12 mouse cellular contexts compared by ENCODE assay signal in the genomic region with DNA sequence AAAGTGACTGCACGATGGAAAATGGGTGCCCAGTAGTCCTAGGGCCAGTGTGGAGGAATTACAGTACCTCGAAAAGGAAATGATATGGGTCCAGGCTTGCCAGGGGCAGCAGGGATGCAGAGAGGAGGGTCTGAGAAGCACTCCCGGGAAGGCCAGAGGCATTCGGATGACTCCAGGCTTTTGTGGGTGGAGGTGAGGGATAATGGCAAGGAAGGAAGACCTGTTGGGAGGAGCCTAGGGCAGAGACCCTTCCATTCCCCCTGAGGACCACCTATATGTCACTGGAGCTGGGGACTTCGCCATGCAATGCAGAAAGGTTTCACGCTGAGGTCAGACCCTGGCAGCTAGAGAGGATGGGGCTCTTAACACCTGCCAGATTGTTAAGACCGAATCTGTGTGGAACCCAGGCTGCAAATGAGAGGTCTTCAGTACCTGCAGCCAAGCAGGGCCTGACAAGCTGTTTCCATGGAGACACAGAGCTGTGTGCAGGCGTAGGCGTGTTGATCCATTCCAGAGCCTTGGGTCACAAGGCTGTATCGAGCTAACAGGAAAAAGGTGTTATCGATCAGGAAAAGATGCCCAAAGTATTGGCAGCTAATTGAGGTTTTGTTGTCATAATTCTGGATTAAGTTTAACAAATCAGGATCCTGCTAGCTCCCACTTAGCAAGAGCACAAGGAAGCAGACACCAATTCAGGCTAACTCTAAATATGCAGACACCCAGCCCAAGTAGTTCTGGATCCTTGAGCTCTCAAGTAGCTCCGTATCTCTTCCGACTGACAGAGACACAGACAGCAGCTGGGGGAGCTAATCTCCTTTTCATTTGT. TPM values are rescaled to one million over a fixed set of nuclear protein-coding genes. Genes with fewer than 3 reads are reported as not detected.
DNase-seq lines count a peak whose midpoint lies in the region; ATAC-seq and TF ChIP-seq lines count a peak whose summit lies in the region.
"Had no signal": no experiment of that assay in that cellular context is flagged by ENCODE, and none has a peak within 500 bp of the region (broad histone marks: within the 10 kb centered on the region; RNA-seq: fewer than 3 reads in every experiment).

No protein-coding gene starts in this region.

- H3K27ac ChIP-seq in lung, embryonic 14.5 days (ENCODE audit: low read depth): no peak overlapping the region
- no peak overlapping the region for H3K27ac ChIP-seq in embryonic facial prominence, embryonic 15.5 days (replicated peaks)
- peak overlapping the region; percentile 78 for H3K27ac ChIP-seq in midbrain, postnatal 0 days (ENCODE audit: low read depth, low read length)
- H3K27ac ChIP-seq: limb, embryonic 12.5 days; stomach, postnatal 0 days had no signal

- H3K4me2 ChIP-seq in lung, embryonic 14.5 days: no peak overlapping the region
- no peak overlapping the region for H3K4me2 ChIP-seq in embryonic facial prominence, embryonic 15.5 days (replicated peaks)
- H3K4me2 ChIP-seq in midbrain, postnatal 0 days (ENCODE audit: low read depth, low read length, poor library complexity, severe bottlenecking): no peak overlapping the region
- H3K4me2 ChIP-seq: limb, embryonic 12.5 days had no signal

- no peak overlapping the region for H3K9ac ChIP-seq in lung, embryonic 14.5 days
- no peak overlapping the region for H3K9ac ChIP-seq in embryonic facial prominence, embryonic 15.5 days
- no peak overlapping the region for H3K9ac ChIP-seq in midbrain, postnatal 0 days (replicated peaks; ENCODE audit: low read length, poor library complexity, severe bottlenecking)
- H3K9ac ChIP-seq: limb, embryonic 12.5 days had no signal

- H3K4me1 ChIP-seq in lung, embryonic 14.5 days (ENCODE audit: insufficient read depth): no peaks in the 10 kb centered on the region
- H3K4me1 ChIP-seq in embryonic facial prominence, embryonic 15.5 days: peaks cover 10% of the 10 kb centered on the region; the same call in 1 of the 2 replicates
- H3K4me1 ChIP-seq in midbrain, postnatal 0 days (ENCODE audit: insufficient read depth, low read length): peaks cover 11% of the 10 kb centered on the region

- H3K36me3 ChIP-seq in lung, embryonic 14.5 days (ENCODE audit: insufficient read depth): no peaks in the 10 kb centered on the region
- H3K36me3 ChIP-seq in embryonic facial prominence, embryonic 15.5 days: no peaks in the 10 kb centered on the region
- H3K36me3 ChIP-seq in midbrain, postnatal 0 days (ENCODE audit: insufficient read depth, low read length): no peaks in the 10 kb centered on the region
- H3K36me3 ChIP-seq: limb, embryonic 12.5 days had no signal

- peak; percentile 79 for ATAC-seq in frontal cortex, adult (ENCODE audit: low TSS enrichment)
- ATAC-seq in lung, embryonic 14.5 days (ENCODE audit: insufficient read depth): no peak
- ATAC-seq in embryonic facial prominence, embryonic 15.5 days (ENCODE audit: insufficient number of reproducible peaks, low FRiP score, low TSS enrichment, low read depth): 0 out of 2 replicates have a peak, but pooled peaks have one; percentile 24
- peak; percentile 90 for ATAC-seq in midbrain, postnatal 0 days (ENCODE audit: low FRiP score)
- ATAC-seq: Patski had no signal

- TF ChIP-seq CTCF in lung, embryonic 14.5 days (IDR thresholded peaks at IDR 0.05; ENCODE audit: low read depth): no peak
- no peak for TF ChIP-seq CTCF in midbrain, postnatal 0 days (IDR thresholded peaks at IDR 0.05)

- H3K9me3 ChIP-seq in lung, embryonic 14.5 days (ENCODE audit: low read depth, low read length): no peaks in the 10 kb centered on the region
- H3K9me3 ChIP-seq in embryonic facial prominence, embryonic 15.5 days (replicated peaks): no peaks in the 10 kb centered on the region
- no peaks in the 10 kb centered on the region for H3K9me3 ChIP-seq in midbrain, postnatal 0 days (ENCODE audit: low read length)
- H3K9me3 ChIP-seq: limb, embryonic 12.5 days had no signal

- DNase-seq in frontal cortex, postnatal 25 days (ENCODE audit: low spot score in 2 of 2): no peak
- DNase-seq in lung, embryonic 14.5 days: peak; percentile 29
- no peak for DNase-seq in lung, postnatal 10 days
- peak; percentile 81 for DNase-seq in midbrain, postnatal 0 days (ENCODE audit: low spot score)
- DNase-seq in kidney, adult 18-20 months: no peak
- DNase-seq in kidney, postnatal 14 days: no peak
- DNase-seq: lung, postnatal 14 days had no signal

- no peaks in the 10 kb centered on the region for H3K27me3 ChIP-seq in lung, embryonic 14.5 days (ENCODE audit: insufficient read depth, low read length)
- no peaks in the 10 kb centered on the region for H3K27me3 ChIP-seq in embryonic facial prominence, embryonic 15.5 days
- no peaks in the 10 kb centered on the region for H3K27me3 ChIP-seq in midbrain, postnatal 0 days (ENCODE audit: insufficient read depth, low read length)
- H3K27me3 ChIP-seq: limb, embryonic 12.5 days; Patski had no signal

- H3K4me3 ChIP-seq in lung, embryonic 14.5 days (ENCODE audit: low read depth, low read length): no peak overlapping the region
- H3K4me3 ChIP-seq in embryonic facial prominence, embryonic 15.5 days (replicated peaks): no peak overlapping the region
- H3K4me3 ChIP-seq in midbrain, postnatal 0 days (ENCODE audit: low read depth, low read length): no peak overlapping the region
- H3K4me3 ChIP-seq: limb, embryonic 12.5 days had no signal

- WGBS in lung, embryonic 14.5 days: 43% methylated on average over 13 of the region's 13 CpGs
- 44% methylated on average over 13 of the region's 13 CpGs for WGBS in embryonic facial prominence, embryonic 15.5 days
- 36% methylated on average over 13 of the region's 13 CpGs for WGBS in midbrain, postnatal 0 days

RNA-seq across cellular contexts. Expression of a gene that starts 59.2 kb away (rescaled TPM):
- polyA plus RNA-seq in lung, embryonic 14.5 days (2014; fragmentation: Nextera tagmentation; extraction: Ambion mirVana): 179 and 184 TPM in 2 replicates
- polyA plus RNA-seq in embryonic facial prominence, embryonic 15.5 days (2015; fragmentation: Nextera tagmentation; extraction: Ambion mirVana): 167 and 175 TPM in 2 replicates
- 44.4 and 52.0 TPM in 2 replicates for total RNA-seq in midbrain, postnatal 0 days (2014; rRNA removed)
- polyA plus RNA-seq in midbrain, postnatal 0 days (2015; fragmentation: Nextera tagmentation; extraction: Ambion mirVana): 72.7 and 84.0 TPM in 2 replicates

Comparison
In these comparisons a context has a peak if more than half of its experiments do, and no peak if none do; other contexts are left out.
1. DNase-seq: peak in lung, embryonic 14.5 days (single experiment) and midbrain, postnatal 0 days (single experiment); none in frontal cortex, postnatal 25 days (0 of 2), lung, postnatal 10 days (single experiment), kidney, adult 18-20 months (single experiment) and kidney, postnatal 14 days (single experiment).